Mouse (Mus musculus): ENCODE measurements around the gene Sppl3. TPM values are rescaled to one million over a fixed set of nuclear protein-coding genes. Genes with fewer than 3 reads are reported as not detected.

The Sppl3 gene
- polyA plus RNA-seq, 1 experiment from 2014 or later: 17.6 TPM

- no peaks in the 10 kb centered on the region for H3K36me3 ChIP-seq
- no peak overlapping the region for H3K27ac ChIP-seq
- H3K27me3 ChIP-seq: no peaks in the 10 kb centered on the region
- H3K9me3 ChIP-seq: no peaks in the 10 kb centered on the region
- no peak overlapping the region for H3K9ac ChIP-seq (replicated peaks)
- no peak for ATAC-seq
- WGBS: 92% methylated on average over 6 of the region's 6 CpGs
- no peak overlapping the region for H3K4me2 ChIP-seq (replicated peaks)
- H3K4me3 ChIP-seq (replicated peaks): no peak overlapping the region
- peaks cover 14% of the 10 kb centered on the region for H3K4me1 ChIP-seq (replicated peaks)
These were observed 38.8 kb downstream of the Sppl3 start for GRCm38 (mm10) chr5:115049692-115050091.

- Histone ChIP-seq H3K4me3 (replicated peaks) (no peak overlapping the region), H3K4me1 (replicated peaks) (peaks cover 18% of the 10 kb centered on the region), H3K36me3 (no peaks in the 10 kb centered on the region), H3K27me3 (no peaks in the 10 kb centered on the region), H3K9ac (replicated peaks) (no peak overlapping the region), H3K27ac (no peak overlapping the region), H3K4me2 (replicated peaks) (no peak overlapping the region), H3K9me3 (no peaks in the 10 kb centered on the region)
- no peak for ATAC-seq
- WGBS: 89% methylated on average over 6 of the region's 6 CpGs
These were observed 39.8 kb downstream of the Sppl3 start for GRCm38 (mm10) chr5:115050776-115051175.

GRCm38 (mm10) chr5:115052546-115052945 lies 41.6 kb downstream of the Sppl3 start:
- Histone ChIP-seq H3K4me3 (replicated peaks) (no peak overlapping the region), H3K27me3 (no peaks in the 10 kb centered on the region), H3K36me3 (no peaks in the 10 kb centered on the region), H3K4me2 (replicated peaks) (no peak overlapping the region), H3K9me3 (no peaks in the 10 kb centered on the region), H3K4me1 (replicated peaks) (peaks cover 18% of the 10 kb centered on the region), H3K9ac (replicated peaks) (no peak overlapping the region), H3K27ac (no peak overlapping the region)
- ATAC-seq: no peak
- WGBS: 91% methylated on average over 8 of the region's 8 CpGs

- H3K27ac ChIP-seq: no peak overlapping the region
- peaks cover 18% of the 10 kb centered on the region for H3K4me1 ChIP-seq (replicated peaks)
- H3K4me3 ChIP-seq (replicated peaks): no peak overlapping the region
- no peak overlapping the region for H3K9ac ChIP-seq (replicated peaks)
- no peaks in the 10 kb centered on the region for H3K36me3 ChIP-seq
- ATAC-seq: no peak
- no peaks in the 10 kb centered on the region for H3K9me3 ChIP-seq
- H3K27me3 ChIP-seq: no peaks in the 10 kb centered on the region
- H3K4me2 ChIP-seq (replicated peaks): no peak overlapping the region
- 90% methylated on average over 22 of the region's 22 CpGs for WGBS
These were observed 43.0 kb downstream of the Sppl3 start for GRCm38 (mm10) chr5:115053791-115054396.

GRCm38 (mm10) chr5:115055418-115055817 lies 44.5 kb downstream of the Sppl3 start:
- WGBS: 84% methylated on average over 6 of the region's 6 CpGs
- H3K9ac ChIP-seq (replicated peaks): no peak overlapping the region
- ATAC-seq: no peak
- H3K4me2 ChIP-seq (replicated peaks): no peak overlapping the region
- H3K4me1 ChIP-seq (replicated peaks): peaks cover 18% of the 10 kb centered on the region
- no peaks in the 10 kb centered on the region for H3K27me3 ChIP-seq
- no peak overlapping the region for H3K4me3 ChIP-seq (replicated peaks)
- no peaks in the 10 kb centered on the region for H3K9me3 ChIP-seq
- no peak overlapping the region for H3K27ac ChIP-seq
- no peaks in the 10 kb centered on the region for H3K36me3 ChIP-seq

GRCm38 (mm10) chr5:115057153-115057552 lies 46.2 kb downstream of the Sppl3 start:
- ATAC-seq: no peak
- no peak overlapping the region for H3K4me2 ChIP-seq (replicated peaks)
- no peak overlapping the region for H3K9ac ChIP-seq (replicated peaks)
- no peaks in the 10 kb centered on the region for H3K27me3 ChIP-seq
- H3K36me3 ChIP-seq: peaks cover 5% of the 10 kb centered on the region; the same call in 1 of the 2 replicates
- 95% methylated on average over 4 of the region's 4 CpGs for WGBS
- H3K4me1 ChIP-seq (replicated peaks): peaks cover 13% of the 10 kb centered on the region
- H3K4me3 ChIP-seq (replicated peaks): no peak overlapping the region
- no peaks in the 10 kb centered on the region for H3K9me3 ChIP-seq
- H3K27ac ChIP-seq: no peak overlapping the region

- Histone ChIP-seq H3K36me3 (peaks cover 8% of the 10 kb centered on the region; the same call in 1 of the 2 replicates), H3K4me2 (replicated peaks) (no peak overlapping the region), H3K4me1 (replicated peaks) (peaks cover 4% of the 10 kb centered on the region; the same call in 1 of the 2 replicates), H3K27ac (no peak overlapping the region), H3K27me3 (no peaks in the 10 kb centered on the region), H3K4me3 (replicated peaks) (no peak overlapping the region), H3K9ac (replicated peaks) (no peak overlapping the region), H3K9me3 (no peaks in the 10 kb centered on the region)
- ATAC-seq: no peak
- WGBS: 88% methylated on average over 7 of the region's 7 CpGs
These were observed 47.8 kb downstream of the Sppl3 start for GRCm38 (mm10) chr5:115058584-115059297.

- no peaks in the 10 kb centered on the region for H3K9me3 ChIP-seq
- peaks cover 16% of the 10 kb centered on the region; the same call in 1 of the 2 replicates for H3K36me3 ChIP-seq
- H3K27me3 ChIP-seq: no peaks in the 10 kb centered on the region
- no peak overlapping the region for H3K9ac ChIP-seq (replicated peaks)
- H3K27ac ChIP-seq: no peak overlapping the region
- ATAC-seq: no peak
- peaks cover 3% of the 10 kb centered on the region; the same call in 1 of the 2 replicates for H3K4me1 ChIP-seq (replicated peaks)
- H3K4me3 ChIP-seq (replicated peaks): no peak overlapping the region
- WGBS: 93% methylated on average over 8 of the region's 8 CpGs
- H3K4me2 ChIP-seq (replicated peaks): no peak overlapping the region
These were observed 49.2 kb downstream of the Sppl3 start for GRCm38 (mm10) chr5:115060067-115060695.

- peaks cover 16% of the 10 kb centered on the region; the same call in 1 of the 2 replicates for H3K36me3 ChIP-seq
- no peaks in the 10 kb centered on the region for H3K4me1 ChIP-seq (replicated peaks)
- no peak overlapping the region for H3K9ac ChIP-seq (replicated peaks)
- WGBS: 94% methylated on average over 3 of the region's 3 CpGs
- no peak overlapping the region for H3K4me3 ChIP-seq (replicated peaks)
- H3K27ac ChIP-seq: no peak overlapping the region
- no peaks in the 10 kb centered on the region for H3K27me3 ChIP-seq
- no peaks in the 10 kb centered on the region for H3K9me3 ChIP-seq
- no peak overlapping the region for H3K4me2 ChIP-seq (replicated peaks)
- no peak for ATAC-seq
These were observed 50.0 kb downstream of the Sppl3 start for GRCm38 (mm10) chr5:115060977-115061376.

GRCm38 (mm10) chr5:115062566-115062965 lies 51.6 kb downstream of the Sppl3 start:
- H3K4me3 ChIP-seq (replicated peaks): no peak overlapping the region
- ATAC-seq: no peak
- no peak overlapping the region for H3K27ac ChIP-seq
- no peaks in the 10 kb centered on the region for H3K27me3 ChIP-seq
- 0 out of 2 replicates have a peak, but pooled peaks cover 3% of the 10 kb centered on the region for H3K4me1 ChIP-seq (replicated peaks)
- no peaks in the 10 kb centered on the region for H3K9me3 ChIP-seq
- no peak overlapping the region for H3K4me2 ChIP-seq (replicated peaks)
- WGBS: 71% methylated on average over 1 of the region's 1 CpGs
- peaks cover 16% of the 10 kb centered on the region; the same call in 1 of the 2 replicates for H3K36me3 ChIP-seq
- H3K9ac ChIP-seq (replicated peaks): no peak overlapping the region

GRCm38 (mm10) chr5:115063391-115063790 lies 52.5 kb downstream of the Sppl3 start:
- 94% methylated on average over 7 of the region's 7 CpGs for WGBS
- 0 out of 2 replicates have a peak, but pooled peaks cover 3% of the 10 kb centered on the region for H3K4me1 ChIP-seq (replicated peaks)
- no peak overlapping the region for H3K4me3 ChIP-seq (replicated peaks)
- peaks cover 16% of the 10 kb centered on the region; the same call in 1 of the 2 replicates for H3K36me3 ChIP-seq
- no peak overlapping the region for H3K27ac ChIP-seq
- no peaks in the 10 kb centered on the region for H3K27me3 ChIP-seq
- ATAC-seq: no peak
- H3K4me2 ChIP-seq (replicated peaks): no peak overlapping the region
- H3K9ac ChIP-seq (replicated peaks): no peak overlapping the region
- no peaks in the 10 kb centered on the region for H3K9me3 ChIP-seq

- ATAC-seq: no peak
- Histone ChIP-seq H3K27ac (no peak overlapping the region), H3K36me3 (peaks cover 16% of the 10 kb centered on the region; the same call in 1 of the 2 replicates), H3K9ac (replicated peaks) (no peak overlapping the region), H3K27me3 (no peaks in the 10 kb centered on the region), H3K4me3 (replicated peaks) (no peak overlapping the region), H3K9me3 (no peaks in the 10 kb centered on the region), H3K4me1 (replicated peaks) (peaks cover 5% of the 10 kb centered on the region; the same call in 1 of the 2 replicates), H3K4me2 (replicated peaks) (no peak overlapping the region)
- 84% methylated on average over 4 of the region's 4 CpGs for WGBS
These were observed 55.3 kb downstream of the Sppl3 start for GRCm38 (mm10) chr5:115066245-115066644.

Measured in midbrain, embryonic 13.5 days (tissue).